Mouse (Mus musculus): ENCODE data around the gene Mast1. TPM values are rescaled to one million over a fixed set of nuclear protein-coding genes. Genes with fewer than 3 reads are reported as not detected.

Gene Mast1
- total and polyA plus RNA-seq, 3 experiments: 0.07 to 0.16 (median 0.10) TPM

- 74% methylated on average over 3 of the region's 3 CpGs for WGBS
- Histone ChIP-seq H3K27me3 (ENCODE audit: control insufficient read depth, insufficient read depth, low read length) (no peaks in the 10 kb centered on the region), H3K4me3 (no peak overlapping the region), H3K79me2 (replicated peaks; ENCODE audit: control insufficient read depth, insufficient read depth, low read length) (no peaks in the 10 kb centered on the region), H3K27ac (no peak overlapping the region), H3K4me1 (ENCODE audit: control insufficient read depth, insufficient read depth, low read length) (no peaks in the 10 kb centered on the region), H3K9ac (ENCODE audit: low read depth, low read length) (no peak overlapping the region), H3K36me3 (ENCODE audit: control insufficient read depth, insufficient read depth, low read length) (no peaks in the 10 kb centered on the region)
- no peak for DNase-seq
- intact Hi-C loops (cut with DNase I): no loop called here
- no peak for TF ChIP-seq POLR2A (IDR thresholded peaks at IDR 0.05; ENCODE audit: insufficient read depth, low read depth, low read length)
- no peak for TF ChIP-seq CTCF (IDR thresholded peaks at IDR 0.05)
- TF ChIP-seq EP300 (IDR thresholded peaks at IDR 0.05; ENCODE audit: insufficient read depth, low read depth, low read length): no peak
Measured at GRCm38 (mm10) chr8:84877297-84878035, 59.7 kb downstream of the Mast1 start.

GRCm38 (mm10) chr8:84874339-84874738 lies 62.8 kb downstream of the Mast1 start:
- no peak for TF ChIP-seq EP300 (IDR thresholded peaks at IDR 0.05; ENCODE audit: insufficient read depth, low read depth, low read length)
- TF ChIP-seq CTCF (IDR thresholded peaks at IDR 0.05): no peak
- TF ChIP-seq POLR2A (IDR thresholded peaks at IDR 0.05; ENCODE audit: insufficient read depth, low read depth, low read length): no peak
- no peak overlapping the region for H3K9ac ChIP-seq (ENCODE audit: low read depth, low read length)
- no peaks in the 10 kb centered on the region for H3K27me3 ChIP-seq (ENCODE audit: control insufficient read depth, insufficient read depth, low read length)
- no peak for DNase-seq
- no peaks in the 10 kb centered on the region for H3K36me3 ChIP-seq (ENCODE audit: control insufficient read depth, insufficient read depth, low read length)
- H3K79me2 ChIP-seq (replicated peaks; ENCODE audit: control insufficient read depth, insufficient read depth, low read length): no peaks in the 10 kb centered on the region
- 93% methylated on average over 3 of the region's 3 CpGs for WGBS
- H3K27ac ChIP-seq: no peak overlapping the region
- intact Hi-C loops (cut with DNase I): no loop called here
- H3K4me1 ChIP-seq (ENCODE audit: control insufficient read depth, insufficient read depth, low read length): peaks cover 3% of the 10 kb centered on the region; the same call in 1 of the 2 replicates
- H3K4me3 ChIP-seq: no peak overlapping the region

GRCm38 (mm10) chr8:84873016-84873415 lies 64.1 kb downstream of the Mast1 start:
- 82% methylated on average over 4 of the region's 4 CpGs for WGBS
- no peaks in the 10 kb centered on the region for H3K27me3 ChIP-seq (ENCODE audit: control insufficient read depth, insufficient read depth, low read length)
- no peak overlapping the region for H3K4me3 ChIP-seq
- no peak overlapping the region for H3K27ac ChIP-seq
- no peak for TF ChIP-seq EP300 (IDR thresholded peaks at IDR 0.05; ENCODE audit: insufficient read depth, low read depth, low read length)
- TF ChIP-seq CTCF (IDR thresholded peaks at IDR 0.05): no peak
- no peak for TF ChIP-seq POLR2A (IDR thresholded peaks at IDR 0.05; ENCODE audit: insufficient read depth, low read depth, low read length)
- no peaks in the 10 kb centered on the region for H3K36me3 ChIP-seq (ENCODE audit: control insufficient read depth, insufficient read depth, low read length)
- H3K79me2 ChIP-seq (replicated peaks; ENCODE audit: control insufficient read depth, insufficient read depth, low read length): no peaks in the 10 kb centered on the region
- DNase-seq: no peak
- intact Hi-C loops (cut with DNase I): no loop called here
- H3K4me1 ChIP-seq (ENCODE audit: control insufficient read depth, insufficient read depth, low read length): peaks cover 3% of the 10 kb centered on the region; the same call in 1 of the 2 replicates
- H3K9ac ChIP-seq (ENCODE audit: low read depth, low read length): no peak overlapping the region

GRCm38 (mm10) chr8:84872309-84872965 lies 64.7 kb downstream of the Mast1 start:
- no peaks in the 10 kb centered on the region for H3K79me2 ChIP-seq (replicated peaks; ENCODE audit: control insufficient read depth, insufficient read depth, low read length)
- intact Hi-C loops (cut with DNase I): no loop called here
- H3K9ac ChIP-seq (ENCODE audit: low read depth, low read length): peak overlapping the region; percentile 48
- H3K4me3 ChIP-seq: peak overlapping the region; percentile 50
- 3% methylated on average over 54 of the region's 54 CpGs for WGBS
- no peak overlapping the region for H3K27ac ChIP-seq
- H3K36me3 ChIP-seq (ENCODE audit: control insufficient read depth, insufficient read depth, low read length): no peaks in the 10 kb centered on the region
- peaks cover 3% of the 10 kb centered on the region; the same call in 1 of the 2 replicates for H3K4me1 ChIP-seq (ENCODE audit: control insufficient read depth, insufficient read depth, low read length)
- H3K27me3 ChIP-seq (ENCODE audit: control insufficient read depth, insufficient read depth, low read length): no peaks in the 10 kb centered on the region
- DNase-seq: peak; percentile 29 to 34
- TF ChIP-seq POLR2A (IDR thresholded peaks at IDR 0.05; ENCODE audit: insufficient read depth, low read depth, low read length) (no peak), EP300 (IDR thresholded peaks at IDR 0.05; ENCODE audit: insufficient read depth, low read depth, low read length) (no peak), CTCF (IDR thresholded peaks at IDR 0.05) (no peak)

GRCm38 (mm10) chr8:84871376-84872308 lies 65.5 kb downstream of the Mast1 start, which contains the start of gene Syce2:
TSS of gene Syce2 (plus strand) at chr8:84872111.
- peak within 1 kb of the TSS; percentile 48 for H3K9ac ChIP-seq (ENCODE audit: low read depth, low read length)
- no peaks in the 10 kb centered on the region for H3K27me3 ChIP-seq (ENCODE audit: control insufficient read depth, insufficient read depth, low read length)
- intact Hi-C loops (cut with DNase I): no loop called here
- TF ChIP-seq POLR2A (IDR thresholded peaks at IDR 0.05; ENCODE audit: insufficient read depth, low read depth, low read length) (no peak), CTCF (IDR thresholded peaks at IDR 0.05) (peak; percentile 50), EP300 (IDR thresholded peaks at IDR 0.05; ENCODE audit: insufficient read depth, low read depth, low read length) (no peak)
- no peaks in the 10 kb centered on the region for H3K79me2 ChIP-seq (replicated peaks; ENCODE audit: control insufficient read depth, insufficient read depth, low read length)
- peak within 1 kb of the TSS; percentile 50 for H3K4me3 ChIP-seq
- no peaks in the 10 kb centered on the region for H3K36me3 ChIP-seq (ENCODE audit: control insufficient read depth, insufficient read depth, low read length)
- DNase-seq: peak; percentile 83 to 85
- H3K27ac ChIP-seq: no peak within 1 kb of the TSS
- H3K4me1 ChIP-seq (ENCODE audit: control insufficient read depth, insufficient read depth, low read length): peaks cover 3% of the 10 kb centered on the region; the same call in 1 of the 2 replicates
- 12% methylated on average over 44 of the region's 46 CpGs for WGBS

Small RNA genes lying within 50 kb of the gene (microRNA-seq; reads per million reads assigned to microRNA genes)
- gene Gm24197 (0 reads per million in 2 experiments), gene Mir7069 (3.5 to 5.0 reads per million in 2 experiments)

Other genes with a start within 250 kb of the Mast1 start
Only the 30 nearest of the 31 such genes appear.
- gene Lyl1, start 235.9 kb downstream of the Mast1 start, total RNA-seq (2021): 1 to 10 TPM; 3.0 to 3.7 TPM
- gene Lyl1, start 235.9 kb downstream of the Mast1 start, polyA plus RNA-seq (2012; rRNA removed): 4.0 and 7.7 TPM in 2 replicates
- gene G430095P16Rik, start 214.4 kb downstream of the Mast1 start, total RNA-seq (2021): under 1 TPM in 1 of 2 experiments, not detected in 1; 0.55 TPM
- gene G430095P16Rik, start 214.4 kb downstream of the Mast1 start, polyA plus RNA-seq (2012; rRNA removed): 0.70 TPM in 1 of 2 replicates, not detected in the other
- gene Nfix, start 137.0 kb downstream of the Mast1 start, total RNA-seq (2021): 100 to 1,000 TPM; 274 to 297 TPM
- 49.0 and 68.7 TPM in 2 replicates for gene Nfix, start 137.0 kb downstream of the Mast1 start, polyA plus RNA-seq (2012; rRNA removed)
- gene Dand5, start 114.5 kb downstream of the Mast1 start, total RNA-seq (2021): 10 to 100 TPM; 11.2 to 12.3 TPM
- gene Dand5, start 114.5 kb downstream of the Mast1 start, polyA plus RNA-seq (2012; rRNA removed): 6.1 and 7.6 TPM in 2 replicates
- gene Gadd45gip1, start 105.8 kb downstream of the Mast1 start, total RNA-seq (2021): 10 to 100 TPM; 27.4 to 29.7 TPM
- gene Gadd45gip1, start 105.8 kb downstream of the Mast1 start, polyA plus RNA-seq (2012; rRNA removed): 13.4 and 21.2 TPM in 2 replicates
- 10 to 100 TPM; 85.1 to 87.6 TPM for gene Rad23a, start 96.7 kb downstream of the Mast1 start, total RNA-seq (2021)
- gene Rad23a, start 96.7 kb downstream of the Mast1 start, polyA plus RNA-seq (2012; rRNA removed): 77.3 and 101 TPM in 2 replicates
- 100 to 1,000 TPM; 352 to 416 TPM for gene Calr, start 90.4 kb downstream of the Mast1 start, total RNA-seq (2021)
- gene Calr, start 90.4 kb downstream of the Mast1 start, polyA plus RNA-seq (2012; rRNA removed): 154 and 269 TPM in 2 replicates
- gene Farsa, start 80.4 kb downstream of the Mast1 start, total RNA-seq (2021): 10 to 100 TPM; 21.8 to 24.5 TPM
- gene Farsa, start 80.4 kb downstream of the Mast1 start, polyA plus RNA-seq (2012; rRNA removed): 32.5 and 41.4 TPM in 2 replicates
- 1 to 10 TPM; 2.6 to 4.3 TPM for gene Syce2, start 65.2 kb downstream of the Mast1 start, total RNA-seq (2021)
- gene Syce2, start 65.2 kb downstream of the Mast1 start, polyA plus RNA-seq (2012; rRNA removed): 0.33 and 0.64 TPM in 2 replicates
- 10 to 100 TPM; 71.5 to 89.9 TPM for gene Gcdh, start 43.4 kb downstream of the Mast1 start, total RNA-seq (2021)
- 134 and 148 TPM in 2 replicates for gene Gcdh, start 43.4 kb downstream of the Mast1 start, polyA plus RNA-seq (2012; rRNA removed)
- under 1 TPM in 1 of 2 experiments, not detected in 1; 0.16 TPM for gene Klf1, start 35.4 kb downstream of the Mast1 start, total RNA-seq (2021)
- 0.08 and 0.23 TPM in 2 replicates for gene Klf1, start 35.4 kb downstream of the Mast1 start, polyA plus RNA-seq (2012; rRNA removed)
- 1 to 10 TPM; 6.5 to 9.6 TPM for gene Dnase2a, start 28.8 kb downstream of the Mast1 start, total RNA-seq (2021)
- gene Dnase2a, start 28.8 kb downstream of the Mast1 start, polyA plus RNA-seq (2012; rRNA removed): 9.2 and 10.9 TPM in 2 replicates
- not detected for gene Rtbdn, start 9.6 kb upstream of the Mast1 start, total RNA-seq (2021)
- gene Rtbdn, start 9.6 kb upstream of the Mast1 start, polyA plus RNA-seq (2012; rRNA removed): not detected in 2 replicates
- gene Gm49661, start 32.1 kb upstream of the Mast1 start, total RNA-seq (2021): 1 to 10 TPM; 1.3 to 2.1 TPM
- not detected in 2 replicates for gene Gm49661, start 32.1 kb upstream of the Mast1 start, polyA plus RNA-seq (2012; rRNA removed)
- gene Prdx2, start 32.2 kb upstream of the Mast1 start, total RNA-seq (2021): 100 to 1,000 TPM; 591 to 662 TPM
- 464 and 584 TPM in 2 replicates for gene Prdx2, start 32.2 kb upstream of the Mast1 start, polyA plus RNA-seq (2012; rRNA removed)
- gene Rnaseh2a, start 32.4 kb upstream of the Mast1 start, total RNA-seq (2021): 10 to 100 TPM; 38.1 to 50.5 TPM
- gene Rnaseh2a, start 32.4 kb upstream of the Mast1 start, polyA plus RNA-seq (2012; rRNA removed): 33.7 and 46.3 TPM in 2 replicates
- 10 to 100 TPM; 10.4 to 19.0 TPM for gene Junb, start 41.4 kb upstream of the Mast1 start, total RNA-seq (2021)
- gene Junb, start 41.4 kb upstream of the Mast1 start, polyA plus RNA-seq (2012; rRNA removed): 13.1 and 17.3 TPM in 2 replicates
- gene Hook2, start 53.2 kb upstream of the Mast1 start, total RNA-seq (2021): 1 to 10 TPM; 2.0 TPM
- gene Hook2, start 53.2 kb upstream of the Mast1 start, polyA plus RNA-seq (2012; rRNA removed): 2.3 and 2.4 TPM in 2 replicates
- not detected for gene Best2, start 77.2 kb upstream of the Mast1 start, total RNA-seq (2021)
- gene Best2, start 77.2 kb upstream of the Mast1 start, polyA plus RNA-seq (2012; rRNA removed): not detected in 2 replicates
- 10 to 100 TPM; 58.5 to 71.8 TPM for gene Asna1, start 87.9 kb upstream of the Mast1 start, total RNA-seq (2021)
- 104 and 133 TPM in 2 replicates for gene Asna1, start 87.9 kb upstream of the Mast1 start, polyA plus RNA-seq (2012; rRNA removed)
- gene Trir, start 89.5 kb upstream of the Mast1 start, total RNA-seq (2021): 10 to 100 TPM; 81.5 to 94.1 TPM
- 47.2 and 54.3 TPM in 2 replicates for gene Trir, start 89.5 kb upstream of the Mast1 start, polyA plus RNA-seq (2012; rRNA removed)
- gene Tnpo2, start 99.6 kb upstream of the Mast1 start, total RNA-seq (2021): 10 to 100 TPM; 26.8 to 28.4 TPM
- gene Tnpo2, start 99.6 kb upstream of the Mast1 start, polyA plus RNA-seq (2012; rRNA removed): 26.8 and 34.8 TPM in 2 replicates
- 1 to 10 TPM; 2.4 to 2.5 TPM for gene Fbxw9, start 122.7 kb upstream of the Mast1 start, total RNA-seq (2021)
- 9.3 and 10.5 TPM in 2 replicates for gene Fbxw9, start 122.7 kb upstream of the Mast1 start, polyA plus RNA-seq (2012; rRNA removed)
- gene Gm5741, start 130.6 kb upstream of the Mast1 start, total RNA-seq (2021): not detected
- gene Gm5741, start 130.6 kb upstream of the Mast1 start, polyA plus RNA-seq (2012; rRNA removed): not detected in 2 replicates
- 10 to 100 TPM; 26.1 to 29.4 TPM for gene Dhps, start 134.4 kb upstream of the Mast1 start, total RNA-seq (2021)
- gene Dhps, start 134.4 kb upstream of the Mast1 start, polyA plus RNA-seq (2012; rRNA removed): 31.5 and 33.2 TPM in 2 replicates
- gene Wdr83os, start 143.4 kb upstream of the Mast1 start, total RNA-seq (2021): 10 to 100 TPM; 39.0 to 41.4 TPM
- 99.3 and 108 TPM in 2 replicates for gene Wdr83os, start 143.4 kb upstream of the Mast1 start, polyA plus RNA-seq (2012; rRNA removed)
- 10 to 100 TPM; 29.4 to 30.2 TPM for gene Wdr83, start 143.9 kb upstream of the Mast1 start, total RNA-seq (2021)
- gene Wdr83, start 143.9 kb upstream of the Mast1 start, polyA plus RNA-seq (2012; rRNA removed): 39.2 and 44.2 TPM in 2 replicates
- gene Man2b1, start 145.9 kb upstream of the Mast1 start, total RNA-seq (2021): 10 to 100 TPM; 25.4 to 26.8 TPM
- 37.3 and 42.3 TPM in 2 replicates for gene Man2b1, start 145.9 kb upstream of the Mast1 start, polyA plus RNA-seq (2012; rRNA removed)
- 1 to 10 TPM; 1.6 to 2.6 TPM for gene Zfp791, start 185.7 kb upstream of the Mast1 start, total RNA-seq (2021)
- gene Zfp791, start 185.7 kb upstream of the Mast1 start, polyA plus RNA-seq (2012; rRNA removed): 1.00 and 1.2 TPM in 2 replicates
- not detected for gene Cks1brt, start 214.6 kb upstream of the Mast1 start, total RNA-seq (2021)
- not detected in 2 replicates for gene Cks1brt, start 214.6 kb upstream of the Mast1 start, polyA plus RNA-seq (2012; rRNA removed)

Measured in heart, adult 2 months (tissue).